Mouse (Mus musculus) thymus, adult 2 months (tissue): ENCODE measurements around the gene Arhgap25. TPM values are rescaled to one million over a fixed set of nuclear protein-coding genes. Genes with fewer than 3 reads are reported as not detected.
"Not testable (repeated sequence)": the region's sequence is repeated elsewhere in the genome, so short reads cannot be mapped to it uniquely, and the experiment has no call there.

Experiments used
- DNase-seq: peaks from one replicate; pipeline ENCODE4 v3.0.0; 2021
- H3K27ac ChIP-seq: fragments of 200-500 bp; 2 replicates; pipeline ENCODE4 v1.5.1; 2012; ENCODE audit warnings: low read length, control low read depth; ENCODE audit not compliant: control insufficient read depth, insufficient read depth
- H3K27me3 ChIP-seq: fragments of 200-500 bp; 2 replicates; pipeline ENCODE4 v1.6.1; 2012; ENCODE audit warnings: mild to moderate bottlenecking, low read length, moderate library complexity, mixed read lengths; ENCODE audit not compliant: control insufficient read depth, insufficient read depth
- H3K36me3 ChIP-seq: fragments of 200-500 bp; 2 replicates; pipeline ENCODE4 v1.6.1; 2012; ENCODE audit warnings: mild to moderate bottlenecking, low read length, moderate library complexity; ENCODE audit not compliant: control insufficient read depth, insufficient read depth
- H3K4me1 ChIP-seq: fragments of 200-500 bp; replicated peaks from 2 replicates; pipeline ENCODE4 v1.6.1; 2012; ENCODE audit warnings: low read length; ENCODE audit not compliant: control insufficient read depth, insufficient read depth
- H3K4me3 ChIP-seq: fragments of 200-500 bp; 2 replicates; pipeline ENCODE4 v1.5.1; 2012; ENCODE audit warnings: mild to moderate bottlenecking, low read length, control low read depth, moderate library complexity; ENCODE audit not compliant: control insufficient read depth, insufficient read depth
- CTCF ChIP-seq: fragments of 200-500 bp; IDR thresholded peaks from 2 replicates; pipeline ENCODE4 v1.5.1; 2012; ENCODE audit warnings: mild to moderate bottlenecking, control low read depth, low read length, moderate library complexity, borderline replicate concordance; ENCODE audit not compliant: control insufficient read depth, poor library complexity, insufficient read depth; ENCODE audit errors: extremely low read depth
- POLR2A ChIP-seq: fragments of 200-500 bp; IDR thresholded peaks from 2 replicates; pipeline ENCODE4 v1.6.1; 2012; ENCODE audit warnings: mild to moderate bottlenecking, low read length, control low read depth, moderate library complexity; ENCODE audit not compliant: control insufficient read depth, poor library complexity, insufficient read depth; ENCODE audit errors: extremely low read depth
- whole genome bisulfite sequencing: fragments of 180-500 bp; shearing (Covaris S2); methylation state at CpG from one replicate; pipeline ENCODE4 v1.1.7; 2018; 5-methylcytosine and 5-hydroxymethylcytosine counted together
- polyA plus RNA-seq: library from polyadenylated mRNA; depleted of rRNA; stranded (reverse); fragments of >200 nt; gene quantifications from 2 replicates; pipeline ENCODE4 v1.2.3, GENCODE M21; 2012; rRNA removed

Gene Arhgap25
- 17.2 TPM in 2 replicates for polyA plus RNA-seq

DNA sequence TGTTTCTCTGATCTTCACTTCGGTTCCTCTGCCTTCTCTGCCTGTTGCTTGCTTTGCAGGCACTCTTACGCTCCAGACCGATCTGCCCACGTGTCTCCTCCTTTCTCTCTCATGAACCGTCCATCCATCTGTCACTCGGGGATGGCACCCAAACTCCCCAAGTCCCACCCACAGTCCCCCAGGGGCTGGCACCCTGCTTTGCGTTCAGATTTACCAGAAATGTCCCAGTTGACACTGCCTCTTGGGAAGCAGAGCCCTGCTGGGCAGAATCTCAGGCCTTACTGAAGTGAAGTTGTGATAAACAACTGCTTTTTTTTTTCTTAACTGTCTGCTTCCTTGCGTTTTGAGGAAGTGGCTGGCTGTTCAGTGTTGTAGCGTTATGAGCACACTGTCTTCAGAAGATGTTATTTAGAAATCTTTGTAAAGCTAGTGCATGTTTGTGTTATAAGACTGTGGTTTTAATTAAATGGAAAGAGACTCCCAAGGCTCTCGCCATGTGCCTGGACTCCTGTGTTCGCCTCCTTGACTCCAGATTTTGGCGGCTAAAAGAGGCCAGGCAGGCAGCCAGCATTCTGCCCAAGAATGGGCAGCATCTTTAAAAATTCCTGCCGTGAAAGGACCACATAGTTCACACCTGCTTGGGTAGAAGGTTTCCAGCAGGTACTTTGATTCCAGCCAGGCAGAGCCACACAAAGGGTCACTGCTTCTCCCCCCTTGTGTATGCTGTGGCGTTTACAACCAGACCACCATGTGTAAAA is at the start of gene Arhgap25:
TSS of gene Arhgap25 (minus strand) at position 307 of the 758 bp plus-strand sequence.
- peaks cover 55% of the 10 kb centered on the region for H3K4me1 ChIP-seq
- WGBS = 7% methylated on average over 14 of the region's 14 CpGs
- no peaks in the 10 kb centered on the region for H3K27me3 ChIP-seq
- no peak for TF ChIP-seq CTCF
- peak; percentile 31; the same call in 1 of the 2 replicates for TF ChIP-seq POLR2A
- H3K36me3 ChIP-seq = peaks cover 3% of the 10 kb centered on the region; the same call in 1 of the 2 replicates
- peak within 1 kb of the TSS; percentile 74 for H3K4me3 ChIP-seq
- DNase-seq = peak; percentile 77
- peak within 1 kb of the TSS; percentile 97 for H3K27ac ChIP-seq

DNA sequence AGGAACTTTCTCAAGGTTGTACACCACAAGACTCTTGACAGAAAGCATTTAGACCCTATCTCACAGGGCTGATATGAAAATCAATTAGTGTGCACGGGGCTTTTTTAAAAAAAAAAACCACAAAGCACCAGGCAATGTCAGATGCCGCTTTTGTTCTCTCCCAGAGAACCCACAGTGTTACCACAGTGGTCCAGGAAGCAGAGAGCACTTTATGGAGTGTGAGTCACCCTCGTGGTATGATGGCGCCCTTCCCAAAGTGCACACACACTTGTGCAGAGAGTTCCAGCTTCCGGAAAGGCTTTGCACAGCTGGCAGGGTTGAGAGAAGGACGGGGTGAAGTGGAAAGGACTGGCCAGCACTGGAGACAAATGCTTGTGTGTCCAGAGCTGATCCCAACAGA is 49.4 kb upstream of the Arhgap25 start:
- TF ChIP-seq CTCF (no peak), POLR2A (no peak)
- Histone ChIP-seq H3K4me1 (peaks cover 4% of the 10 kb centered on the region), H3K4me3 (no peak overlapping the region), H3K27me3 (no peaks in the 10 kb centered on the region), H3K36me3 (no peaks in the 10 kb centered on the region), H3K27ac (no peak overlapping the region)
- 5% methylated on average over 6 of the region's 6 CpGs for WGBS
- DNase-seq = no peak

DNA sequence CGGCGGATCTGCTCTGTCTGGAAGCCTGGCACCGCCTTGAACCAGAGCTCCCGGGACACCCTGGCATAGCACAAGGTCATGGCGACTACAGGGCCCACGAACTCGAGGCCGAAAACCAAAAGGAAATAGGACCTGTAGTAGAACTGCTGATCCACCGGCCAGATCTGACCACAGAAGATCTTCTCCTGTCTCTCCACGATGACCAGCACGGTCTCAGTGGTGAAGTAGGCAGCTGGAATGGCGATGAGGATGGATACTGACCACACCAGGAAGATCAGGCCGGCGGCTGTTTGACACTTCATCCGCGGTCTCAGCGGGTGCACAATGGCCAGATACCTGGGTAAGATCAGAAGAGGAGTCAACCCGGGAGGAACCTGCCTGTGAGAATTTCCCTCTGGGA is 48.5 kb upstream of the Arhgap25 start:
- WGBS = 86% methylated on average over 18 of the region's 18 CpGs
- H3K36me3 ChIP-seq = no peaks in the 10 kb centered on the region
- no peak for DNase-seq
- no peak overlapping the region for H3K4me3 ChIP-seq
- no peak for TF ChIP-seq POLR2A
- TF ChIP-seq CTCF = no peak
- no peak overlapping the region for H3K27ac ChIP-seq
- peaks cover 4% of the 10 kb centered on the region for H3K4me1 ChIP-seq
- no peaks in the 10 kb centered on the region for H3K27me3 ChIP-seq

DNA sequence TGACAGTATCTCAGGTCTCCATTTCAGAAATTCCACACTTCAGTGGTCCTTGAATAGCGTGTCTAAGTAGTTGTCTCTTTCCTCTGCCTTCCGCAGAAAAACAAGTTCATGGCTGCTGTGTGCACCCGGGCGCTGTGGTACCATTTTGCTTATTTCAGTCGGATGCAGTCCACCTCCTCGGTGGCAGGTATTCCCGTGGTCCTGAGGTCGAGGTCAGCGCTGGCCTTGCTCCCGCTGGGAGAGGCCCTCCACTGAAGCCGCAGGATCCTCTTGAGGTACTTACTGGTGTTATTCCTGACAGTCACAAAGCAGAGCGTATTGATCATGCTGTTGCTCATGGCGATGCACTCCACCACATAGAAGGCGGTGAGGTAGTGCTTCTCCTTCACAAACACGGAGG is 48.0 kb upstream of the Arhgap25 start:
- Histone ChIP-seq H3K4me1 (peaks cover 4% of the 10 kb centered on the region), H3K27ac (no peak overlapping the region), H3K36me3 (no peaks in the 10 kb centered on the region), H3K4me3 (no peak overlapping the region), H3K27me3 (no peaks in the 10 kb centered on the region)
- no peak for DNase-seq
- WGBS = 95% methylated on average over 15 of the region's 15 CpGs
- no peak for TF ChIP-seq CTCF
- no peak for TF ChIP-seq POLR2A

DNA sequence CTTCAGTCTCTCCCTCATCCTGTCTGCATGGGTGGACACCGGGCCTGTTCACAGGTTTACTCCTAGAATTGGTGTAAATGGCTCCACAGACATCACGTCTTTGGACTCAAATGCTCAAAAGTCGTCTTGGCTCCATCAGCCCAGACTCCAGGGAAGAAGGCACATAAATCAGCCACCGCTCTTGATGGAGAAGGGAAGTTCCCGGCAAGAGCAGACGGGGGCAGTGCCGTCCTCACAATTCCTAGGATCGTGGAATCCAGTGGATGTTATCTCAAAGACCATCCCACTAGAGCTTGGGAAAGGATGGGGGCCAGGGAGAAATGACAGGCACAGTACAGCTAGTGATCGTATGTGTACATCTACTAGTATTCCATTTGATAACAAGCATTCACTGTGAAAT is 45.2 kb upstream of the Arhgap25 start:
- H3K4me3 ChIP-seq = no peak overlapping the region
- no peak for DNase-seq
- H3K27me3 ChIP-seq = no peaks in the 10 kb centered on the region
- no peak for TF ChIP-seq POLR2A
- no peak for TF ChIP-seq CTCF
- H3K36me3 ChIP-seq = no peaks in the 10 kb centered on the region
- peaks cover 4% of the 10 kb centered on the region for H3K4me1 ChIP-seq
- H3K27ac ChIP-seq = no peak overlapping the region
- 89% methylated on average over 9 of the region's 9 CpGs for WGBS

DNA sequence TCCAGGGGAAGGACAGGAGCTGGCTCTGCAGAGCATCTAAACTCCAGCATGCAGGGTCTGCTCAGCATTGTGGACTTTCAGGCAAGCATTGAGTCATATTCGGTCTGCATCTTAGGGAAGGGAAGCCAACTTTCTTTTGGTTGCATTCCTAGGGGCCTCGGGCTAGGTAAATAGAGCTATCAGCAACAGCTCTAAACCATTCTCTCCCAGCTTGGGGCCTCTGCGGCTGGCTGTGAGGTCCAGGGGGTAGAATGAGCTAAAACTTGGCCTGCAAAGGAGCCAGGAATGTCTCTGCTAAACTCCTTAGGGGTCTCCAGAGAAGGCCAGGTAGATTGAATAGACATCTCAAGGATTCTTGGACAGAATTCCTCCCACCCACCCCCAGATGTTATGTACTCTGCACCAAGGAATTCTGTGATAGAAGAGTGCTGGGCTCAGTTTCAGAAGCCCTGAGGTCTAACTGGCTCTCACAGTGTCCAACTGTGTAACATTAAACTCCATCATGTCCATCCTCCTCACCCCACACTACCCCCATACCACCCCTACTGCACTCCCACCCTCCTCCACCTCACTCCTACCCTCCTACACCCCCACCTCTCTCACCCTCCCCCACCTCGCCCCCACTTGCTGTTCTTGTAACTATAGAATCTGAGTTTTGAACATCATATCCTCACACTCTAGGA is 43.7 kb upstream of the Arhgap25 start:
- WGBS = 87% methylated on average over 4 of the region's 4 CpGs
- no peak for DNase-seq
- H3K27ac ChIP-seq = no peak overlapping the region
- no peaks in the 10 kb centered on the region for H3K27me3 ChIP-seq
- H3K4me1 ChIP-seq = no peaks in the 10 kb centered on the region
- TF ChIP-seq POLR2A = no peak
- TF ChIP-seq CTCF = no peak
- no peak overlapping the region for H3K4me3 ChIP-seq
- no peaks in the 10 kb centered on the region for H3K36me3 ChIP-seq

DNA sequence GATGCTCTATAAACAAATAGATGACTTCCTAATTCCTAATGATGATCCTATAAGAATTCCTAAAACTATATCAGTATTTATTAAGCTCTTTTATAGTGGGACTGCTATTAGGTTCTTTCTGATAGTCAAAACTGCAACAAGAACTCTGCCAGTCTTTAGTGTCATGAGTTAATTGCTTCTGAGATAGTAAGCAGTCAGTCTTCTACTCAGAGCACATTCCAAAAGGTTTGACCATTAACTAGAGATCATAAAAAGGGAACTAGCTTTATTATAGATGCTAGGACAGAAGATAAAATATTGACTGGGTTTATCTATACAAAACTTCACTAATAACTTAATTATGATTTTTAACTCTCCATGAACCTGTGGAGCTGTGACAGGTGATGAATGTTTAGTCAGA is 38.8 kb upstream of the Arhgap25 start:
- not testable (repeated sequence) for H3K4me1 ChIP-seq, H3K27ac ChIP-seq, DNase-seq, H3K4me3 ChIP-seq, H3K27me3 ChIP-seq, H3K36me3 ChIP-seq
